Mouse (Mus musculus) MEL (cell line): Measurements from ENCODE around the gene Pxt1.

Experiments
- CTCF ChIP-seq, 3 experiments: IDR thresholded peaks in 2 of 3; conservative IDR thresholded peaks in 1 of 3; 2 replicates each; pipeline ENCODE4 v1.5.1; 2011 to 2012; ENCODE audit warnings: low read length in 3 of 3, low read depth in 2 of 3, mild to moderate bottlenecking in 2 of 3, improper control_type of control experiment in 1 of 3, inconsistent platforms in 1 of 3, mixed read lengths in 1 of 3, moderate library complexity in 1 of 3; ENCODE audit not compliant: control insufficient read depth in 1 of 3, insufficient read depth in 1 of 3, poor library complexity in 1 of 3, severe bottlenecking in 1 of 3
- ETS1 ChIP-seq: IDR thresholded peaks from 2 replicates; pipeline ENCODE4 v1.6.1; 2012; ENCODE audit warnings: low read depth, mild to moderate bottlenecking, inconsistent platforms, low read length, improper control_type of control experiment, moderate library complexity
- POLR2A ChIP-seq, 2 experiments: IDR thresholded peaks; 2 replicates each; pipeline ENCODE4 v1.6.1; 2011 to 2012; ENCODE audit warnings: low read length in 2 of 2, mild to moderate bottlenecking in 2 of 2, control low read depth in 1 of 2, improper control_type of control experiment in 1 of 2, low read depth in 1 of 2, moderate library complexity in 1 of 2; ENCODE audit not compliant: control insufficient read depth in 1 of 2, insufficient read depth in 1 of 2, poor library complexity in 1 of 2
- RCOR1 ChIP-seq: IDR thresholded peaks from 2 replicates; pipeline ENCODE4 v1.6.1; 2012; ENCODE audit warnings: low read depth, mild to moderate bottlenecking, inconsistent platforms, low read length, improper control_type of control experiment
- SIN3A ChIP-seq: IDR thresholded peaks from 2 replicates; pipeline ENCODE4 v1.6.1; 2012; ENCODE audit warnings: low read length, improper control_type of control experiment, inconsistent platforms
- ZNF384 ChIP-seq: IDR thresholded peaks from 2 replicates; pipeline ENCODE4 v1.6.1; 2012; ENCODE audit warnings: low read depth, mild to moderate bottlenecking, inconsistent platforms, low read length, improper control_type of control experiment

- TF ChIP-seq POLR2A (IDR thresholded peaks at IDR 0.05; ENCODE audit: control insufficient read depth in 1 of 2, insufficient read depth in 1 of 2, low read depth in 1 of 2, low read length in 2 of 2, poor library complexity in 1 of 2) (no peak), RCOR1 (no peak), ZNF384 (no peak), SIN3A (no peak), CTCF (IDR thresholded peaks at IDR 0.05 in 2 of 3, conservative IDR thresholded peaks at IDR 0.05 in 1 of 3; ENCODE audit: control insufficient read depth in 1 of 3, insufficient read depth in 1 of 3, low read depth in 2 of 3, low read length in 3 of 3, poor library complexity in 1 of 3, severe bottlenecking in 1 of 3) (no peak), ETS1 (no peak)
Measured at GRCm38 (mm10) chr17:28936133-28936532, 7.5 kb downstream of the Pxt1 start.
